Mouse (Mus musculus) common myeloid progenitor, adult 5-6 weeks (primary cell): Measurements from ENCODE around the gene Pifo. TPM values are rescaled to one million over a fixed set of nuclear protein-coding genes. Genes with fewer than 3 reads are reported as not detected.
"Not testable (repeated sequence)": the region's sequence is repeated elsewhere in the genome, so short reads cannot be mapped to it uniquely, and the experiment has no call there.

Source experiments
- ATAC-seq: replicated peaks from 2 replicates; pipeline ENCODE4 v1.8.0; 2016; ENCODE audit warnings: low read depth, mild to moderate bottlenecking, moderate TSS enrichment, inconsistent platforms; ENCODE audit not compliant: poor library complexity, severe bottlenecking
- total RNA-seq: library from RNA; stranded (forward); fragments of 200-1000, 187-1606 nt; gene quantifications from 2 replicates; pipeline ENCODE4 v1.2.3, GENCODE M21; 2017

The Pifo gene
- total RNA-seq = not detected in 2 replicates

DNA sequence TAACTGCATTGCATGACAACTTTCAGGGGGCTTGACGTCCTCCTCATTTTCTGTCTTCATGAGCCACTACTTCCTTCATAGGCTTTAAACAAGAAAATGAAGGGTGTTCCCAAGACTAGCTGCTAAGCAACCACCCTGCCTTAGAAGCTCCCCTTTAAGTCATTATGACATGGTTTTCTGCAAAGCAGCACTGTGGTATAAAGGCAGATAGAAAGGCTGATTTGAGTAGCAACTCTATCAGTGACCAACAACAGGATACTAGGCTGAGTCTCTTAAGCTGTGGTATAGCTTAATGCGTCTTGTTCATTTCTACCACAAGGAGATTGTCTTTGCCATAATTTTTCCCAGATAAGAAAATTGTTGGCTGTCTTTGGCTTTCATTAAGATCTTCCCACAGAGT, at the start of gene Pifo:
Pifo (minus strand) TSS at position 101 of the 400 bp plus-strand sequence.
- no peak for ATAC-seq

GRCm38 (mm10) chr3:106057966-106058365, 43.5 kb upstream of the Pifo start:
- no peak for ATAC-seq

- ATAC-seq = no peak
Observed at GRCm38 (mm10) chr3:106051896-106052295, 37.5 kb upstream of the Pifo start.

DNA sequence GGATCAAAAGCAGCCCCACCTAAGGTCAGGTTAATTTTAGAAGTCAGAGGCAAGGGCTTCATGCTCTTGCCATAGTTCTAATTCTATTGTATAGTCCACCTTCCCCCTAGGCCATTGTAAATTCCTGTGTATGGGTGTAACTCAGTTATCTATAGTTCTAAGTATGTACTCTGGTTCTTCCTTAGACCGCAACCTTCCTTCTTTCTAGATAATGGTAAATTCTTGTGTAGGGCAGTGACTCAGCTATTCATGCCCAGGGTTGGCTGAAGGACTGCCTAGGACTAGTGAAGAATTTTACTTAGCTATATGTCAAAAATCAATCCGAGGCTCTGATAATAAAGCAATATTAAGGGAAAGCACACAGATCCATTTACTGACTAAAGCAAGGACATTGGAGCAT, 25.9 kb upstream of the Pifo start:
- peak; percentile 65; the same call in 1 of the 2 replicates for ATAC-seq

DNA sequence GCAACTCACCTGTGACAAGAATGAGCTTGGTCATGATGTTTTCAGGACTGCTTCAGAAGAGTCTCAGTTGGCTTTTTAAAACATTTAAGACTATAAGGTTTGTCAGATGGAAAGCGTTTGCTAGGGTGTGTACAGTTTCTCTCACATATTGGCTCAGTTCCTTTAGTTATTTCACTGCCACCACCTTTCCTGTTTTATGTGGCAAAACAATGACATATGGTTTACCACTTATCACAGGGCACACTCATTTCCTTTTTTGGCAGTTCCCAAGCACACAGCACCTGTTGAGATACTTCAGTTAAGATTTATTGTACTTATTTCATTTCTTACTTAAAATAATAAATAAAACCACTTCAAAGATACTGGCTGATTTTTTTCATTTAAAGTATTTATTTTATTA, 18.3 kb upstream of the Pifo start, which contains the start of gene Chil5:
Chil5 (minus strand) TSS at position 34 of the 400 bp plus-strand sequence.
- peak; percentile 86; the same call in 1 of the 2 replicates for ATAC-seq

GRCm38 (mm10) chr3:106024135-106024534, 9.7 kb upstream of the Pifo start:
- no peak for ATAC-seq

DNA sequence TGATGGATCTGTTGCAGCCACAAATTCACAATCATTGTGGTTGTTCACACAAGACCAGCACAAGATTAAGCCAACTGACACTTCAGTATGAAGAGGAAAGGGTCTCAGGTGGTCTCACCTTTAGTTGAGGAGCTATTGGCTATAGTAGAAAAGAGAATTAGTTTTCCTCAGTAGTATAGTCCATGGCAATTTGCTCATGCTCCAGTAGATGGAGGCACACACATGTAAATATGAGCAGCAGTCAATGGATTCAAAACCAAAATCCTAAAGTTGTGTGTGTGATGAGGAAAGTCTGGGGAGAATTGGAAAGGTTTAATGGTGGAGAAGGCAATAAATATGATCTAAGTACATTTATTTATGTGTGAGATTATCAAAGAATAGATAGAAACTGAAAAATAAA, 7.4 kb upstream of the Pifo start:
- ATAC-seq = 0 out of 2 replicates have a peak, but pooled peaks have one; percentile 56

DNA sequence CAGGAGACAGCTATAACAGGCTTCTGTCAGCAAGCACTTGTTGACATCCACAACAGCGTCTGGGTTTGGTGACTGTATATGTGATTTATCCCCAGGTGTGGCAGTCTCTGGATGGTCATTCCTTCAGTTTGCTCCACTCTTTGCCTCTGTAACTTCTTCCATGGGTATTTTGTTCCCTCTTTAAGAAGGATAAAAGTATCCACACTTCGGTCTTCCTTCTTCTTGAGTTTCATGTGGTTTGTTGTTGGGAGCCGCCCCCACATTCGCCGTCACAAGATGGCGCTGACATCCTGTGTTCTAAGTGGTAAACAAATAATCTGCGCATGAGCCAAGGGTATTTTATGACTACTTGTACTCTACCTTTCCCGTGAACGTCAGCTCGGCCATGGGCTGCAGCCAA, 11.1 kb downstream of the Pifo start:
- ATAC-seq = not testable (repeated sequence)

DNA sequence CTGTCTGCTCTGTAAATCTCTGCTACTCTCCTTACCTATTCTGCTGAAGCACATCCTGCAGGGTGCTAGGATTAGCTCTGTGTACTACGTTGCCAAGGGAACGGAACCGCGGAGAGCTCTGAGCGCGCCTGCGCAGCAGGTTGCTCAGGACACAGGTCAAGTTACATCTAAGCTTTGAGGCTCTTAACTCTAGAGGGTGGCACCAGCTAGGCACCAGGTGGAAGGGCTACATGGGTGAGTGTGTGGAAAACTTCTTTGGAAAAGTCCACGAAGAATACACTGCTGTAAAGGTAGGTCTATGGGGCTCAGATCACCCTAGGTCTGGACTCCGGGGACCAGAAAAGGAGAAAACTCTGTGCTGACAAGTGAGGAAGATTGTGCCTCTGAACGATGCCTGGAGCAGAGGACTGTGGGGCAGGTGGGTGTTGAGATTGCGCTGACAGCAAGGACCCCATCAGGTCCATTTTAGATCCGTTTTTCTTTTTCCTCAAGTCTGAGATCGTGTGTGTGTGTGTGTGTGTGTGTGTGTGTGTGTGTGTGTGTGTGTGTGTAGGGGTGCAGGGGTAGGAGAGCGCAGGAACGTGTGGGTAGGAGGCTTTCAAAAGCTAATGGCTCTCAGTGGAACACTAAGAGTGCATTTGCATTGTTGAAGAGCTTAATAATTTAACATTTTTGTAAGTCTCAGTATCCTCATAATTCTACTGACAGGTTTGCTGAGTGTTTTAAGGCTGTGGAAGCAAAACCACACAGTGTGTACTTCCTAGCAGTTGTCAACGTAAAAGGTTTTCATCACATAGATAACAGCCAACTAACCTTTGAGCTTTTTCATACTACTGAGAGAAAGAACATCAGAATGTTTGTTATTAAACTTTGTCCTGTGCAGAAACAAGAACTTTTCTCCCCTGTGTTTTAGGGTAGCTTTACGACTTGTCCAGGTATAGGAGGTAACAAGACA, 12.8 kb downstream of the Pifo start:
- peak; percentile 98 for ATAC-seq

GRCm38 (mm10) chr3:106000707-106001375, 13.6 kb downstream of the Pifo start:
- peak; percentile 10; the same call in 1 of the 2 replicates for ATAC-seq

GRCm38 (mm10) chr3:105994730-105995129, 19.7 kb downstream of the Pifo start:
- peak; percentile 74 for ATAC-seq

GRCm38 (mm10) chr3:105991653-105992283, 22.7 kb downstream of the Pifo start:
- ATAC-seq = peak; percentile 71

DNA sequence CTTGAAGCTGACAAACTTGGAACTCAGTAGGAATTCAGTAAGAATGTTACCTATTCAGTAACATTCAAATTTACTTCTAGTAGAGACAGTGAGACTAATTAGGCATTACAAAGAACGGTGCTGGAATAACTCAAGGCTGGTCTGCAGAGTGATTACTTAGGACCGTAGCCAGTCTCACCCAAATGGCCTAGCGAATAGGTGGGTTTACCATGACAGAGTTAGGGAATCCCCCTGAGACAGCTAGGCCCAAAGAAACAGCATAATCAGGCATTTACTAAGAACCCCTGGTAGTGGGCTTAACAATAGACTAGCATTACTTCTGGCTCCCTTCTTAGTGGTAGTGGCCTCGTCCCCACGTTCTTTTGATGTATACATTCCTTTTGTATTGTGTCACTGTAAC, 24.8 kb downstream of the Pifo start:
- ATAC-seq = not testable (repeated sequence)

- peak; percentile 70 for ATAC-seq
Observed at GRCm38 (mm10) chr3:105974174-105974573, 40.3 kb downstream of the Pifo start.

GRCm38 (mm10) chr3:105973411-105973810, 41.0 kb downstream of the Pifo start, which contains the start of gene Ovgp1:
Gene Ovgp1, plus strand, starts transcription at chr3:105973711.
- ATAC-seq = no peak

- no peak for ATAC-seq
Observed at GRCm38 (mm10) chr3:105971831-105972446, 42.5 kb downstream of the Pifo start.

GRCm38 (mm10) chr3:105960700-105961099, 53.7 kb downstream of the Pifo start:
- ATAC-seq = no peak

- no peak for ATAC-seq
Observed at GRCm38 (mm10) chr3:105959999-105960398, 54.4 kb downstream of the Pifo start, which contains the start of gene Atp5f1. Gene Atp5f1, minus strand, starts transcription at chr3:105960099.

DNA sequence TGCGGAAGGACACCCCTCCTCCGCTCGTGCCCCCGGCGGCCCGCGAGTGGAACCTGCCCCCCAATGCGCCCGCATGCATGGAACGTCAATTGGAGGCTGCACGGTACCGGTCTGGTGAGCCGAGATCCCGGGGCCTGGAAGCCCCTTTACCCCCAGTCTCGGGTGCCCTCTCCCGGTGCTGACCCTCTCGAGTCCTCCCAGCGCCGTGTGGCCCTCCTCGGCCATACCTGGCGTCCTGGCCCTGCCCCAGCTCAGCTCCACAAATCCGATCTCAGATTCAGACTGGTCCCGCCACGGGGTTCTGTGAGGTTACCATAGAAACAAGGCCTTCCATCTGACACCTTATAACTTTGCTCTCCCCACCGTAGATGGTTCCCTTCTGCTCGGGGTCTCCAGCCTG, 54.9 kb downstream of the Pifo start:
- ATAC-seq = no peak; the same call in 1 of the 2 replicates
